Mouse (Mus musculus) spleen, postnatal 4 days (tissue): ENCODE data around the gene Ddx5.
"Not testable (repeated sequence)": the region's sequence is repeated elsewhere in the genome, so short reads cannot be mapped to it uniquely, and the experiment has no call there.

ENCODE experiments used
- DNase-seq, 2 experiments: peaks; one replicate each; pipeline ENCODE4 v3.0.0; 2022; ENCODE audit warnings: low spot score in 2 of 2

Gene Ddx5

GRCm38 (mm10) chr11:106788775-106789459 is at the start of gene Ddx5, which contains the start of gene Cep95:
Gene Ddx5 (minus strand): TSS chr11:106789185.
Gene Cep95 (plus strand): TSS chr11:106789252.
- peak; percentile 97 for DNase-seq

DNA sequence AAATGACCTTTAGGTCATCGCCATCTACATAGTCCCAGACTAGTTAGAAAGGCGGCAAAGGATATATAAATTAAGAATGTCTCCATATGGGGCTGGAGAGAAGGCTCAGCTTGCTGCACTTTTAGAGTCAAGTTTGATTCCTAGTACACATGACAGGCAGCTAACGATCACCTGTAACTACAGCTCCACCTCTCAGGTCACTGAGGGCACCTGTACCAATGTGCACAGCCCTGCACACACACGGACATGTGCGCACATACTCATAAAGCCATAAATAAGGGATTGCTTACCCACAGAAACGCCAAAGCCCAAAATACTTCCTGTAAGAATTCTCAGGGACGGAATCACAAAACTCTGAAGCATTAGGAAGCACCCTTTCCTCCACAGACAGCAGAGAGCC is 39.1 kb upstream of the Ddx5 start:
- no peak for DNase-seq

- no peak for DNase-seq
These were observed 35.4 kb upstream of the Ddx5 start for GRCm38 (mm10) chr11:106824403-106824802.

GRCm38 (mm10) chr11:106823741-106824140 is 34.8 kb upstream of the Ddx5 start:
- DNase-seq = no peak

DNA sequence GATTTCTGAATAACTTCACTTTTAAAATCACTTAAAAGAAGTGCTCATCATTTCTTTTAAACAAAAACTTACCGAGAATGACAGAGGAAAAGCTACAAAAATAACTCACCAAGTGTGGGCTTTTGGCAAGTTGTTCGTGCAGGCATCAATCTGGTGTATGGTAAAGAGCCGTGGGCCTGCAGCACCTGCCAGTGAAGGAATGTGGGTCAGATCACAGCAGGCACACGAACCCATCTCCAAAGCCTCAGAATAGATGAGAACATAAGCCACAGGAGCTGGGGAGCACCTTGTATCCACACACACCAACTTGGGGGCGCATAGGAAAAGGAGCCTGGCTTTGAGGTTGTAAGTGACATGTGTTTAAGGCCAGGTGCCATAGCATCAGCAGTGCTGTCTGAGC is 33.9 kb upstream of the Ddx5 start:
- DNase-seq = no peak

DNA sequence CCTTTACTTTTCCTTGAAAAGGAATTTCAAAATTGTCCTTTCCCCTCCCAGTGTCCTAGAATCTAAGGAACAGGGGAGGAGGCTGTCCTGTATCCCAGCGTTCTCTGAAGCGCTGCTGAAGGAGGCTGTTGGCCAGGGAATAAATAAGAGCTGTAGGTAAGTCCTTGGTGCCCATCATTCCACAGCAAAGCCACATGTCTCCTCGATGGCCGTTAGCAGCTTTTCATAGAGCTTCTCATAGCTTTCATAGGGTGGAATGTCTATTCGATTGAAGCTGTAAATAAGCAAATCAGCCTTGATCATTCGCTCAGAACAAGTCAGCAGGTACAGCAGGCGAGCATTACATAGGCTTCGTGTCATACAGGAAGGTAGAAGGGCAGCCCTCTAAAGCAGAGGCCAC is 33.5 kb upstream of the Ddx5 start:
- no peak for DNase-seq

DNA sequence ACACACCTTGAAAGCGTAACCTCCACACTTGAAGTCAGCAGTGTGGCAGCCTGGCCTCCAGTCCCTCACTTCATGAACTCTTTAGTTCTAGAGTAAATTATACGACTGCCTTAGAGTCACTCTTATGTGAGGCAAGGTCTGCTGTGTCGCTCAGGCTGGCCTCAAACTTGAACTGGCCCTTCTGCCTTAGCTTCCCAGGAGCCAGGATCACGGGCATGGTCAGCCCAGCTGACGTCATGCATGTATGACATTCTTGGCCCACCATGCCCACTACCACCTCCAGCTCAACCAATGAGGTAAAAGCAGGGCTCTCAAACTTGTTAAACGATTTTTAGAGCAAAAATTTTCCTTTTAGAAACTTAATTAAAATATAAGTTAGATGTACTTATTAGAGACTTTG is 32.4 kb upstream of the Ddx5 start:
- DNase-seq = no peak

- no peak for DNase-seq
These were observed 32.0 kb upstream of the Ddx5 start for GRCm38 (mm10) chr11:106820972-106821371.

DNA sequence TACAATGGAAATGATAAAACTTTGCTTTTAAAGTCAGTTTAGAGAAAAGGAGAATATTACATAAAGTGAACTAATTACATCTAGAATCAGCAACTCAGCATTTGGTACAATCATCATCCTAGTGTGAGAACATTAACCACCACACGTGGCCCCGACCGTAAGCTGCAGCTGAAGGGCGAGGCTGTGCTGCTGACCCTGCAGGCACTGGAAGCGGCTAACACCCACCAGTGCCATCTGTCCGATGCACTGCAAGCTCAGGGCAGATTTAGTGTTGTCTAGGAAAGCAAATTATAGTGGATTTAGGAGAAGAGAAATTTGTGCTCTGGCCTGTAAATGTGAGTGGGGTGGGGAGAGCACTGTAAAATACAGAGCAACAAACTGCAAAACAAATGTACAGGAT is 31.3 kb upstream of the Ddx5 start:
- DNase-seq = no peak

DNA sequence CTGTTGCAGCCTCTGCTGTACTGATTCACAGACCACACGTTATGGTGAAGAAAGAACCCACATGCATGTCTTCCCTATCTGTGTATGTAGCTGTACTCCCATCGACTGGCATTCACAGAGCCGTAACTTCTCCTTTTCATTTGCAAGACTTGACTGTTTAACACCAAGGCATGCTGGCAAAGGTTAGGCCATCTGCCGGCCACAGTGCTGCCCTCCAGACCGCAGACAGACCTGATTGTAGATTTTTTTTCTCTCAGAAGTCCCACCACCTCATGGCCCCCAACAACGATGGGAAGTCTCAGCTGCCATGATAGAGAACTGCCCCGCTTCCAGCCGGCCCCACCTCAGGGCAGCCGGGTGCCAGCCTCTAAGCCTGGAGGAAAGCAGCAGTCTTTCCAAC is 30.6 kb upstream of the Ddx5 start:
- no peak for DNase-seq

DNA sequence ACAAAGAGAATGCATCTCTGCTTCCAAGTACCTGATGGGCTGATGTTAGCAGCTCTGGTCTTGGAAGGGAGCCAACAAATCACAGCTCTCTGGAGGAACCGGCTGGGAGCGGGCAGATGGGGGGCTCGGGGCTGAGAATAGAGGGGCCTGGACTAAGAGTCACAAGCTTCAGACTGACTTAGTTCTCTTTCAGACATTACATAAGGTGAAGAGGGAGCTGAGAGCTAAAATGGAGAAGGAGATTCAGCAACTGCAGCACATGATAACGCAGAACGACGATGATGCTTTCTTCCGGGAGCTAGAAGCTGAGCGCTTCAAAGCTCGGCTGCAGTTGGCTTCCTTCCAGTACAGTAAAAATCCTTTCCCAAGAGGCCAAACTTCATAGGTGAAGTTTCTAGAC is 29.4 kb upstream of the Ddx5 start:
- no peak for DNase-seq

DNA sequence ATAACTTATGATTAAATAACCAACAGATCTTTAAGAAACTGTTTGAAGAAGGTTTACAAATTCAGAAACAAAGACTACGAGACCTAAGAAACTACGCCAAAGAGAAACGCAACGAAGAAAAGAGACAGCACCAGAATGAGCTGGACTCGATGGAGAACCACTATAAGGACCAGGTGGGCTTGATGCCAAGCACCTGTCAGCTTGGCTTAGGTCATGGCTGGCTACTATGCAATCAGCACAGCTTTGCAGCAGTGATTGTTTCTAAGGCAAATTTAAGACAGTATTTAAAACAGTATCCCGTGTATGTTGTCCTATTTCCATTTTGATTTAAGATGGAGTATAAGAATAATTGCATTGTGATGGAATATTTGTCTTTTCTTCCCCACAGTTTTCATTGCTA is 28.8 kb upstream of the Ddx5 start:
- DNase-seq = no peak

DNA sequence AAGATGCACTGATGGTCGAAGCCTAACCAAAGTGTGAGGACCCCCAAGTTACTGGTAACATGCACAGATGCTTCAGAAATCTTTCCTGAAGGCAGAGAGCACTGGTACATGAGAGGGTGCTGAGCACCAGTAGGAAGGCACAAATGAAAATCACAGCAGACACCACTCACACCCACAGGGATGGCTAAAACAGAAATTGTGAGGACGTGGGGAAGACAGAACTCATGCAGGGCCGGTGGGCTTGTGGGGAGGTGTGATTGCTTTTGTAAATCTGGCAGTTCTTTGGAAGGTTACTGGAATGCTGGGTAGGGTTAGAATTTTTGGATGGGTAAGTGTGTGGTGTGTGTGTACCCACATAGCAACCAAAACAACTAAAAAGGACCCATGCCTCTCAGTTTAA is 28.2 kb upstream of the Ddx5 start:
- no peak for DNase-seq

GRCm38 (mm10) chr11:106816316-106816715 is 27.3 kb upstream of the Ddx5 start:
- no peak for DNase-seq

- DNase-seq = no peak
These were observed 26.8 kb upstream of the Ddx5 start for GRCm38 (mm10) chr11:106815761-106816160.

DNA sequence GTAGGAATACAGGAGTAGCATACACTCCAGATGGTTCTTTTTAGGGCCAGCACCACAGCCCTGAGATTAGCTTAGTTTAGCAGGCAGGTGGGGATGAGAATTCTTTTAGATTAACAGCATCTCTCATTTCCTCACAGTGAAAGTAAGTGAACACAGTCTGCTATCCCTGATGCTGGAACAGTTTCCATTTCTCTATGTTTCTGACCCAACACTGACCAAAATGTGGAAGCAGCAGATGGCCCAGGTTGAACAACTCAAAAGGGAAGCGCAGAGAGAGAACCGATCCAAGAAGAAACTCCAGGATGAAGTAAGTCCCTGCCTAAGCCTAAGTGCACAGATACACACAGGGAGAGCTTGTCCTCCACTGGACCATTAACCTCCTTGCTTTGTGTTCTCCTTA is 26.3 kb upstream of the Ddx5 start:
- DNase-seq = no peak

- DNase-seq = no peak
These were observed 25.8 kb upstream of the Ddx5 start for GRCm38 (mm10) chr11:106814601-106815320.

DNA sequence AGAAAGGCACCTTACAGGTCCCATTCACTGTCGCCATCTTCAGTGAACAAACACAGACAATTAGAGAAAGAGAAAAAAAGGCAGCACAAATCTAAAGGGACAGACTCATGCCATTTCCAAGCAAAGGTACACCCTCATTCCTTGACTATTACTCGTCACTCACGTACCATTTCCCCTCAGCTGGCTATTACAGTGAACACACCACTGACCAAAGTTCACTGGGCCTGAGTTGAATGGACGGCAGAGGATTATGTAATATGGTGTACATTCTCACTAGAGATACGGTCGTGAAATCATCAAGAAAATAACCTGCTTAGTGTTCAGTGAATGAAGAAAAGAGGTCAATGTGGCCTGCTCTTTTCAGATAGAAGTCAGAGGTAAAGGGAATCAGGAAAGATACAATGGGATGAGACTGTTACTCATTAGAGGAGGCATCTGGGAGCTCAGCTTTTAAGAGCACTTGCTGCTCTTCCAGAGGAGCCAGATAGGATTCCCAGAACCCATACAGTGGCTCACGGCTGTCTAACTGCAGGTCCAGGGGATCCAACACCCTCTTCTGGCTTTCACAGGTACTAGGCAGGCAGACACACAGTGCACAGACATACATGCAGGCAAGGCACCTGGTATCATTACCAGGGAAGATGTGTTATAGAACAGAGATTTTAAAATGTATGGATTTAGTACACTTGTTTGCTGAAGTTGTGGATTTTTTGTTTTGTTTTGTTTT is 23.6 kb upstream of the Ddx5 start:
- DNase-seq = no peak

DNA sequence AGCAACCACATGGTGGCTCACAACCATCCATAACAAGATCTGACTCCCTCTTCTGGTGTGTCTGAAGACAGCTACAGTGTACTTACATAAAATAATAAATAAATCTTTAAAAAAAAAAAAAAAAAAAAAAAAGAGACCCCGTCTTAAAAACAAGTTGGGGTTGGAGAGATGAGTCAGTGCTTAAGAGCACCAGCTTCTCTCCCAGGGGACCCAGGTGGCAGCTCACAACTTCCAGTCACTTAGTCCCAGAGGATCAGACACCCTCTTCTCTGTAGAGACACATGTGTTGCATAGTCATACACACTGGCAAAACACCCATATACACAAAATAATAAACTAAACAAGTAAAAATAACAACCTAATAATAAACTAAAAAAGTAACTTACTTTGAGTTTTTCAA is 18.5 kb upstream of the Ddx5 start:
- DNase-seq = not testable (repeated sequence)

DNA sequence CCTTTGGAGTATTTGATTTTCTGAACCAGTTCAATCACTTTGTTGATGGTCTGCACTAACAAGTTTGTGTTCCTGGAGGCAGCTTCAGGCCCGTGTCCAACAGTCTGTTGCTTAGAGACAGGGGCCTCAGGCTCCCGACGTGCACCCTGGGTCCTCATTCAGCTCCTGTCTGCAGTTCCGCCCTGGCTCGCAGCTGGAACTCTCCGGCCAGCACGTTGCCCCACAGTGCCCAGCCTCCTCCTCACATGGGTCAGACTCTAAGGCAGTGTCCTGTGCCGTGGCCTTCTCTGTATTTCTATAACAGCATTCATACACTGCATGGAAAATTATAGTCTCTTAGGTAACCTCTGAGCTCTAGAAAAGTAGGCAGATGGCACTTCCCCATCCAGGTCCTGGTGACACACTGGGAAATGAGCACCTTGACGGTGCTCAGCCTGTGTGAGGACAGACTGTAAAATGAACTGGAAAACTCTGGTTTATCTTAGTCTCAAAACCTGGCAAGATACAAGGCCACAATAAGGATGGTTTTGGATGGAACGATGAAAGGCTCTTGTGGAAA is 13.2 kb upstream of the Ddx5 start:
- no peak for DNase-seq

- no peak for DNase-seq
These were observed 6.7 kb upstream of the Ddx5 start for GRCm38 (mm10) chr11:106795679-106796078.

GRCm38 (mm10) chr11:106793846-106794245 is 4.9 kb upstream of the Ddx5 start:
- DNase-seq = no peak

DNA sequence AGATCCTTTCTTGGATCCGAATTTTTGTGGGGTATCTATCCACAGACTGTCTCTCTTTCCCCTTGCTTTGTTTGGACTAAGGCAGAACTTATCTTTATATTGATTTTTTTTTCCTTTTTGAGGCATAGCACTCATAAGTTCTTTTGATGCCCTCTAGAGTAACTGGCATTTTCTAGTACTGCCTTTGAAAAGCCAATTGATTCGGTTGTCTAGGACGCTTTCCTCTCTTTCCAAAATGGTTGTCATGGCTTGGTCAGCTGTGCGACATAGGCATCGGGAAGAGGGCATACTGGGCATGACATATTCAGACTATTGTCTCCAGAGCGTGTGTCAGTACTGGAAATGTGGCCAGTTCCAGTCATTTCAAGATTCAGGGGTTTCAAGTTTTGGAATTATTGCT is 664 bp upstream of the Ddx5 start:
- DNase-seq = no peak
